Comparison of ENCODE assay signal across 27 mouse cellular contexts in genomic region chr5:130394386-130394785, GRCm38 (mm10). TPM values are rescaled to one million over a fixed set of nuclear protein-coding genes. Genes with fewer than 3 reads are reported as not detected.
A peak's percentile ranks its signal among the peaks of the same experiment; 100 is the strongest.
DNase-seq lines count a peak whose midpoint lies in the region; ATAC-seq lines count a peak whose summit lies in the region.
"Had no signal": no experiment of that assay in that cellular context is flagged by ENCODE, and none has a peak within 500 bp of the region (broad histone marks: within the 10 kb centered on the region; RNA-seq: fewer than 3 reads in every experiment).

No protein-coding gene starts in this region.

- no peaks in the 10 kb centered on the region for H3K9me3 ChIP-seq in kidney, embryonic 14.5 days (ENCODE audit: control insufficient read depth, low read length)
- H3K9me3 ChIP-seq: embryonic facial prominence, embryonic 15.5 days; forebrain, embryonic 10.5 days; limb, embryonic 12.5 days; liver, embryonic 13.5 days; lung, embryonic 15.5 days; midbrain, embryonic 12.5 days; neural tube, embryonic 12.5 days had no signal

- H3K4me3 ChIP-seq in kidney, embryonic 14.5 days (ENCODE audit: low read length) = no peak overlapping the region
- H3K4me3 ChIP-seq: embryonic facial prominence, embryonic 15.5 days; forebrain, embryonic 10.5 days; limb, embryonic 12.5 days; liver, embryonic 13.5 days; lung, embryonic 15.5 days; midbrain, embryonic 12.5 days; neural tube, embryonic 12.5 days had no signal

- no peak overlapping the region for H3K27ac ChIP-seq in kidney, embryonic 14.5 days (ENCODE audit: low read depth, low read length)
- H3K27ac ChIP-seq: embryonic facial prominence, embryonic 15.5 days; forebrain, embryonic 10.5 days; limb, embryonic 12.5 days; liver, embryonic 13.5 days; lung, embryonic 15.5 days; midbrain, embryonic 12.5 days; neural tube, embryonic 12.5 days had no signal

- DNase-seq in adrenal gland, adult (ENCODE audit: inconsistent age in 2 of 2, low spot score in 1 of 2) = peak; percentile 62 to 76
- no peak for DNase-seq in adrenal gland, adult 18-20 months (ENCODE audit: low spot score in 2 of 2)
- peak; percentile 2 for DNase-seq in kidney, adult 18-20 months
- DNase-seq in lung, postnatal 10 days = peak; percentile 12
- no peak for DNase-seq in lung, postnatal 4 days
- no peak for DNase-seq in heart, postnatal 25 days (ENCODE audit: low spot score)
- no peak for DNase-seq in left cerebral cortex, adult 9 months (ENCODE audit: low spot score in 2 of 2)
- DNase-seq: cerebellum, postnatal 36 days; forebrain, postnatal 0 days; heart, postnatal 10 days; liver, embryonic 13.5 days; thymus, postnatal 14 days had no signal

- WGBS in kidney, embryonic 14.5 days = 70% methylated on average over 8 of the region's 8 CpGs

- no peak for ATAC-seq in kidney, embryonic 14.5 days (ENCODE audit: low FRiP score, low TSS enrichment)
- ATAC-seq: forebrain, postnatal 0 days had no signal

- H3K4me1 ChIP-seq in kidney, embryonic 14.5 days (ENCODE audit: control insufficient read depth, insufficient read depth, low read length) = no peaks in the 10 kb centered on the region
- H3K4me1 ChIP-seq: embryonic facial prominence, embryonic 15.5 days; limb, embryonic 12.5 days; liver, embryonic 13.5 days; lung, embryonic 15.5 days; midbrain, embryonic 12.5 days; neural tube, embryonic 12.5 days had no signal

- no peak overlapping the region for H3K4me2 ChIP-seq in kidney, embryonic 14.5 days (replicated peaks; ENCODE audit: low read depth, low read length)
- H3K4me2 ChIP-seq: embryonic facial prominence, embryonic 15.5 days; heart, embryonic 11.5 days; limb, embryonic 12.5 days; liver, embryonic 13.5 days; lung, embryonic 15.5 days; midbrain, embryonic 12.5 days; neural tube, embryonic 12.5 days had no signal

- no peaks in the 10 kb centered on the region for H3K27me3 ChIP-seq in kidney, embryonic 14.5 days (ENCODE audit: control insufficient read depth, insufficient read depth, low read length)
- H3K27me3 ChIP-seq: embryonic facial prominence, embryonic 15.5 days; limb, embryonic 12.5 days; liver, embryonic 13.5 days; lung, embryonic 15.5 days; midbrain, embryonic 12.5 days; neural tube, embryonic 12.5 days had no signal

- intact Hi-C loops in heart, postnatal 25 days (cut with DNase I) = no loop called here

- no peaks in the 10 kb centered on the region for H3K36me3 ChIP-seq in kidney, embryonic 14.5 days (ENCODE audit: control insufficient read depth, insufficient read depth, low read length)
- H3K36me3 ChIP-seq: embryonic facial prominence, embryonic 15.5 days; forebrain, embryonic 10.5 days; limb, embryonic 12.5 days; liver, embryonic 13.5 days; lung, embryonic 15.5 days; midbrain, embryonic 12.5 days; neural tube, embryonic 12.5 days had no signal

- H3K9ac ChIP-seq in kidney, embryonic 14.5 days (ENCODE audit: low read depth, low read length) = no peak overlapping the region
- H3K9ac ChIP-seq: embryonic facial prominence, embryonic 15.5 days; forebrain, postnatal 0 days; limb, embryonic 12.5 days; liver, embryonic 13.5 days; lung, embryonic 15.5 days; midbrain, embryonic 12.5 days; neural tube, embryonic 12.5 days had no signal

RNA-seq across cellular contexts. Expression of gene A330070K13Rik, which starts 10.0 kb away (rescaled TPM):
- not detected for total RNA-seq in adrenal gland, adult 18-20 months (2021)
- not detected in 2 replicates for polyA plus RNA-seq in kidney, embryonic 14.5 days (2014; fragmentation: Nextera tagmentation; extraction: Ambion mirVana)
- not detected for total RNA-seq in heart, postnatal 25 days (2021)
- total RNA-seq: forebrain, postnatal 0 days; gastrocnemius, adult 18-20 months; heart, postnatal 10 days; left cerebral cortex, postnatal 10 days; megakaryocyte progenitor cell, adult 5-6 weeks; monocyte, adult 5-6 weeks had no signal
- polyA plus RNA-seq: brain, embryonic 14.5 days; embryonic facial prominence, embryonic 15.5 days; forebrain, embryonic 10.5 days; gonadal fat pad, adult 2 months; heart, embryonic 11.5 days; limb, embryonic 12.5 days; liver, embryonic 13.5 days; lung, embryonic 15.5 days; midbrain, embryonic 12.5 days; neural tube, embryonic 12.5 days; small intestine, adult 2 months had no signal

RNA-seq across cellular contexts. Expression of gene Caln1, which starts 25.1 kb away (rescaled TPM):
- total RNA-seq in adrenal gland, adult 18-20 months (2021) = 10 to 100 TPM; 36.3 to 37.2 TPM
- polyA plus RNA-seq in kidney, embryonic 14.5 days (2014; fragmentation: Nextera tagmentation; extraction: Ambion mirVana) = 0.27 and 0.57 TPM in 2 replicates
- total RNA-seq in heart, postnatal 25 days (2021) = under 1 TPM in 1 of 2 experiments, not detected in 1; 0.06 TPM
- total RNA-seq: gastrocnemius, adult 18-20 months; megakaryocyte progenitor cell, adult 5-6 weeks; monocyte, adult 5-6 weeks had no signal
- polyA plus RNA-seq: liver, embryonic 13.5 days; small intestine, adult 2 months had no signal

Comparison
In these comparisons a context has a peak if more than half of its experiments do, and no peak if none do; other contexts are left out.
1. DNase-seq: peak in adrenal gland, adult (2 of 2), kidney, adult 18-20 months (single experiment) and lung, postnatal 10 days (single experiment); none in adrenal gland, adult 18-20 months (0 of 2), lung, postnatal 4 days (0 of 2), heart, postnatal 25 days (single experiment) and left cerebral cortex, adult 9 months (0 of 2).
2. RNA of gene Caln1, which starts 25.1 kb away (total RNA-seq): 36.3 to 37.2 TPM in adrenal gland, adult 18-20 months; 0.06 TPM in heart, postnatal 25 days; every median in the first group is over 10 times any median in the second.